Mouse (Mus musculus): ENCODE results near the gene Mindy4. TPM values are rescaled to one million over a fixed set of nuclear protein-coding genes. Genes with fewer than 3 reads are reported as not detected.

The Mindy4 gene
- total RNA-seq, 2 experiments from 2014 or later, result 0.26 to 0.54 TPM

- no peak for ATAC-seq (ENCODE audit: poor library complexity, severe bottlenecking)
Measured at GRCm38 (mm10) chr6:55203931-55204330, 748 bp downstream of the Mindy4 start.

GRCm38 (mm10) chr6:55207786-55208185 lies 4.6 kb downstream of the Mindy4 start:
- no peak for ATAC-seq (ENCODE audit: poor library complexity, severe bottlenecking)

- no peak for ATAC-seq (ENCODE audit: poor library complexity, severe bottlenecking)
Measured at GRCm38 (mm10) chr6:55210423-55211365, 7.5 kb downstream of the Mindy4 start.

- ATAC-seq (ENCODE audit: poor library complexity, severe bottlenecking), result no peak
Measured at GRCm38 (mm10) chr6:55214541-55214940, 11.4 kb downstream of the Mindy4 start.

GRCm38 (mm10) chr6:55218232-55218631 lies 15.0 kb downstream of the Mindy4 start:
- ATAC-seq (ENCODE audit: poor library complexity, severe bottlenecking), result no peak

GRCm38 (mm10) chr6:55223986-55224385 lies 20.8 kb downstream of the Mindy4 start:
- no peak for ATAC-seq (ENCODE audit: poor library complexity, severe bottlenecking)

- no peak for ATAC-seq (ENCODE audit: poor library complexity, severe bottlenecking)
Measured at GRCm38 (mm10) chr6:55230048-55230447, 26.9 kb downstream of the Mindy4 start.

- no peak for ATAC-seq (ENCODE audit: poor library complexity, severe bottlenecking)
Measured at GRCm38 (mm10) chr6:55232101-55232500, 28.9 kb downstream of the Mindy4 start.

- no peak for ATAC-seq (ENCODE audit: poor library complexity, severe bottlenecking)
Measured at GRCm38 (mm10) chr6:55232524-55233264, 29.5 kb downstream of the Mindy4 start.

GRCm38 (mm10) chr6:55233326-55233725 lies 30.1 kb downstream of the Mindy4 start:
- ATAC-seq (ENCODE audit: poor library complexity, severe bottlenecking), result no peak

GRCm38 (mm10) chr6:55234636-55235035 lies 31.5 kb downstream of the Mindy4 start:
- ATAC-seq (ENCODE audit: poor library complexity, severe bottlenecking), result 0 out of 2 replicates have a peak, but pooled peaks have one; percentile 12

GRCm38 (mm10) chr6:55235733-55236132 lies 32.5 kb downstream of the Mindy4 start:
- ATAC-seq (ENCODE audit: poor library complexity, severe bottlenecking), result no peak

GRCm38 (mm10) chr6:55239931-55240330 lies 36.7 kb downstream of the Mindy4 start:
- ATAC-seq (ENCODE audit: poor library complexity, severe bottlenecking), result no peak

- no peak for ATAC-seq (ENCODE audit: poor library complexity, severe bottlenecking)
Measured at GRCm38 (mm10) chr6:55240591-55241260, 37.5 kb downstream of the Mindy4 start.

- no peak for ATAC-seq (ENCODE audit: poor library complexity, severe bottlenecking)
Measured at GRCm38 (mm10) chr6:55241479-55241878, 38.3 kb downstream of the Mindy4 start.

- ATAC-seq (ENCODE audit: poor library complexity, severe bottlenecking), result no peak
Measured at GRCm38 (mm10) chr6:55245680-55246079, 42.5 kb downstream of the Mindy4 start.

- no peak for ATAC-seq (ENCODE audit: poor library complexity, severe bottlenecking)
Measured at GRCm38 (mm10) chr6:55246441-55246840, 43.3 kb downstream of the Mindy4 start.

- no peak for ATAC-seq (ENCODE audit: poor library complexity, severe bottlenecking)
Measured at GRCm38 (mm10) chr6:55246911-55247438, 43.8 kb downstream of the Mindy4 start.

- no peak for ATAC-seq (ENCODE audit: poor library complexity, severe bottlenecking)
Measured at GRCm38 (mm10) chr6:55249263-55249662, 46.1 kb downstream of the Mindy4 start.

GRCm38 (mm10) chr6:55250809-55251208 lies 47.6 kb downstream of the Mindy4 start:
- no peak for ATAC-seq (ENCODE audit: poor library complexity, severe bottlenecking)

- ATAC-seq (ENCODE audit: poor library complexity, severe bottlenecking), result no peak
Measured at GRCm38 (mm10) chr6:55251596-55251995, 48.4 kb downstream of the Mindy4 start.
